In the genomic region with DNA sequence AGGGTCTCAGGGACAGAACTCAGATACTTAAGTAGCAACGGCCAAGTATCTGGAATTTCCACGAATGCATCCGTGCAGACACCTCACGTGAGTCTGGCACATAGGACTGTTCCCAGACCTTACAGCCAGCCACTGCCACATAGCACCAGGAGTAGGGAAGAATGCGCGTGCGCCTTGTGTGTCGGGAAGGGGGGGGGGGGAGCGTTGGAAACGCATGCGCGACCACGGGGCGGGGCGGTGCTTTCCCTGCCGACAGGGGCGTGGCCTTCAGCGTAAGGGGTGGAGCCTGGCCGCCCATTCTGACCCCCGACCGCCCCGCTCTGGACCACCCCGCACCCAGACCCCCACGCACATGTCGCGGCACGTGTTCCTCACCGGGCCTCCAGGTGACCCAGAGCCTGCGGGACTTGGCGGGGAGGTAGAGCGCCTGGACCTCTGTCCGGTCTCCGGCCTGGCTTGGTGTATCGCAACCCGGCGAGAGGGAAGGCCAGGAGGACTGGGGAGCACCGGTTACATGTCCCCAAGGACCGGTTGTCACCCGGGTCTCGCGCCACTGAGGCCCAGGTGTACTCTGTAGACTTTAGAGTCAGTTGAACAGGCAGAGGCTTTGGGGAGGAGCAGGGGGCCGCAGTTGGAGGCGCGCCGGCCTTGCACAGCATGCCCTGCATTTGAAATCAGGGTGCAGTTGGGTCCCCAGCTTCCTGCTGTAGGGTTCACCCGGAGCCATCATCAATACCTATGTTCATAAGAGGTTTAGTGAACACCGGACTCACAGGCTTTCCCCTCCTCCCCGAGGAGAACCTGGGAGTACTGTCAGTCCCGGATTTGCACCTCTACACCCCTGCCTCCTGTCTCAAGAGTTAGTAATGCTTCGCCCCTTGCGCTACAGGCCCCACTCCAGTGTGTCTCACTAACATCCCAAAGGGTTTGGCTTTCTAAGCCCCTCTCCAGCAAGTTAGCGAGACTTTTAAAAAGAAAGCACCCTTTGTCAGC, we compare ENCODE assay signal across 1 mouse cellular context.
TF ChIP-seq lines count a peak whose summit lies in the region.

No protein-coding gene starts in this region.

TF ChIP-seq in MEL, 35 proteins besides CTCF, POLR2A, EP300 and RAD21 (continued from another document):
- TF ChIP-seq ZNF384 (IDR thresholded peaks at IDR 0.05; ENCODE audit: low read depth, low read length) (no peak), UBTF (IDR thresholded peaks at IDR 0.05; ENCODE audit: borderline replicate concordance, insufficient read depth, low read depth, low read length) (no peak), HCFC1 (IDR thresholded peaks at IDR 0.05; ENCODE audit: low read depth, low read length) (peak; percentile 57), ETS1 (IDR thresholded peaks at IDR 0.05; ENCODE audit: low read depth, low read length) (no peak), MYB (IDR thresholded peaks at IDR 0.05; ENCODE audit: low read depth, low read length) (no peak), MXI1 (IDR thresholded peaks at IDR 0.05; ENCODE audit: low read depth, low read length) (peak; percentile 85), TCF12 (IDR thresholded peaks at IDR 0.05; ENCODE audit: low read depth, low read length) (peak; percentile 20; the same call in 1 of the 2 replicates), POLR2AphosphoS5 (IDR thresholded peaks at IDR 0.05; ENCODE audit: borderline replicate concordance, low read depth, low read length) (no peak), MAFK (IDR thresholded peaks at IDR 0.05; ENCODE audit: borderline replicate concordance, low read depth, low read length) (no peak), BHLHE40 (IDR thresholded peaks at IDR 0.05; ENCODE audit: borderline replicate concordance, low read depth, low read length) (peak; percentile 81; the same call in 1 of the 2 replicates), ZKSCAN1 (IDR thresholded peaks at IDR 0.05; ENCODE audit: low read depth, low read length) (no peak), USF1 (IDR thresholded peaks at IDR 0.05; ENCODE audit: low read depth, low read length) (no peak), SIN3A (IDR thresholded peaks at IDR 0.05; ENCODE audit: low read length) (peak; percentile 53), CHD2 (IDR thresholded peaks at IDR 0.05; ENCODE audit: low read length) (no peak), NELFE (IDR thresholded peaks at IDR 0.05; ENCODE audit: low read depth, low read length) (peak; percentile 71)
TF ChIP-seq in MEL: peak in this region for 11.
